In the genomic region with DNA sequence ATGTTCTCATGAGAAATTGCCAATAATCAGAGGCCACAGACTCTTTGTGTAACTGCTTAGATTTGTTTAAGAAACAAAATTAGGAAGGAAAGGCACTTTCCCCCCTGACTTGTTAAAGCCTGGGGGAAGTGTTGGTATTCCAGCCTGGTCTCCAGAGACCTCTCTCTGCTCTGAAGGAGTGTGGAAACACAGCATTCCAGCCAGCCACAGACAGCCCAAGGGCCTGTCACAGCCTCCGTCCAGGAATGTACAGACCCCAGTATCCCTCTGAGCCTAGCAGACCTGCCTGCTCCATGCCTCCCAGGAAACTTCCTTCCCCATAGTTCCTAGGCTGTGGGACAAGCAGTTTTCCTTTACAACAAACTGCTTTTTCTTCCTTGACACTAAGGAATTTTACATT, we compare ENCODE assay signal across 18 mouse cellular contexts.
DNase-seq lines count a peak whose midpoint lies in the region; ATAC-seq and TF ChIP-seq lines count a peak whose summit lies in the region.
"Had no signal": no experiment of that assay in that cellular context is flagged by ENCODE, and none has a peak within 500 bp of the region (broad histone marks: within the 10 kb centered on the region; RNA-seq: fewer than 3 reads in every experiment).

No protein-coding gene starts in this region.

- intact Hi-C loops in left cerebral cortex, postnatal 36 days (cut with DNase I) = no loop called here

- peaks cover 32% of the 10 kb centered on the region for H3K4me1 ChIP-seq in kidney, embryonic 14.5 days (ENCODE audit: control insufficient read depth, insufficient read depth, low read length)
- H3K4me1 ChIP-seq in embryonic facial prominence, embryonic 11.5 days (ENCODE audit: control insufficient read depth, insufficient read depth, low read length) = peaks cover 15% of the 10 kb centered on the region
- peaks cover 15% of the 10 kb centered on the region; the same call in 1 of the 2 replicates for H3K4me1 ChIP-seq in intestine, postnatal 0 days (replicated peaks; ENCODE audit: control insufficient read depth, insufficient read depth, low read length)
- peaks cover 61% of the 10 kb centered on the region for H3K4me1 ChIP-seq in forebrain, embryonic 13.5 days

- H3K36me3 ChIP-seq in kidney, embryonic 14.5 days (ENCODE audit: control insufficient read depth, insufficient read depth, low read length) = no peaks in the 10 kb centered on the region
- H3K36me3 ChIP-seq in embryonic facial prominence, embryonic 11.5 days (replicated peaks; ENCODE audit: control insufficient read depth, insufficient read depth, low read depth, low read length) = no peaks in the 10 kb centered on the region
- H3K36me3 ChIP-seq in intestine, postnatal 0 days (ENCODE audit: control insufficient read depth, insufficient read depth) = no peaks in the 10 kb centered on the region
- H3K36me3 ChIP-seq in forebrain, embryonic 13.5 days (ENCODE audit: poor library complexity, severe bottlenecking) = no peaks in the 10 kb centered on the region
- H3K36me3 ChIP-seq: heart, embryonic 10.5 days; hindbrain, embryonic 10.5 days; limb, embryonic 13.5 days; midbrain, embryonic 10.5 days had no signal

- WGBS in kidney, embryonic 14.5 days = 47% methylated on average over 1 of the region's 1 CpGs
- 6% methylated on average over 1 of the region's 1 CpGs for WGBS in embryonic facial prominence, embryonic 11.5 days
- WGBS in intestine, postnatal 0 days = 54% methylated on average over 1 of the region's 1 CpGs
- WGBS in forebrain, embryonic 13.5 days = 45% methylated on average over 1 of the region's 1 CpGs

- TF ChIP-seq CTCF in intestine, postnatal 0 days (IDR thresholded peaks at IDR 0.05; ENCODE audit: low read depth) = no peak

- peak; percentile 29 for DNase-seq in kidney, postnatal 10 days
- DNase-seq in 3T3-L1 (ENCODE audit: low read depth, low spot score) = peak; percentile 94
- peak; percentile 47 for DNase-seq in embryonic facial prominence, embryonic 11.5 days (ENCODE audit: low spot score)
- DNase-seq in left cerebral cortex, postnatal 36 days (ENCODE audit: low spot score in 2 of 2) = no peak
- no peak for DNase-seq in right cerebral cortex, postnatal 10 days (ENCODE audit: low spot score in 2 of 2)
- DNase-seq: adrenal gland, postnatal 14 days; cerebellum, adult 9-11 months; thymus, postnatal 14 days had no signal

- no peaks in the 10 kb centered on the region for H3K27me3 ChIP-seq in kidney, embryonic 14.5 days (ENCODE audit: control insufficient read depth, insufficient read depth, low read length)
- no peaks in the 10 kb centered on the region for H3K27me3 ChIP-seq in embryonic facial prominence, embryonic 11.5 days (ENCODE audit: control insufficient read depth, insufficient read depth, low read length)
- no peaks in the 10 kb centered on the region for H3K27me3 ChIP-seq in intestine, postnatal 0 days (replicated peaks; ENCODE audit: control insufficient read depth, insufficient read depth, low read length)
- 0 out of 2 replicates have a peak, but pooled peaks cover 4% of the 10 kb centered on the region for H3K27me3 ChIP-seq in forebrain, embryonic 13.5 days

- no peak overlapping the region for H3K9ac ChIP-seq in kidney, embryonic 14.5 days (ENCODE audit: low read depth, low read length)
- H3K9ac ChIP-seq in embryonic facial prominence, embryonic 11.5 days (replicated peaks; ENCODE audit: low read length) = no peak overlapping the region
- no peak overlapping the region for H3K9ac ChIP-seq in intestine, postnatal 0 days (ENCODE audit: low read depth, low read length)
- no peak overlapping the region for H3K9ac ChIP-seq in forebrain, embryonic 13.5 days
- H3K9ac ChIP-seq: limb, embryonic 13.5 days; liver, embryonic 14.5 days had no signal

- H3K9me3 ChIP-seq in kidney, embryonic 14.5 days (ENCODE audit: control insufficient read depth, low read length) = no peaks in the 10 kb centered on the region
- no peaks in the 10 kb centered on the region for H3K9me3 ChIP-seq in embryonic facial prominence, embryonic 11.5 days (replicated peaks; ENCODE audit: control insufficient read depth, low read length)
- no peaks in the 10 kb centered on the region for H3K9me3 ChIP-seq in intestine, postnatal 0 days (ENCODE audit: control insufficient read depth)
- H3K9me3 ChIP-seq in forebrain, embryonic 13.5 days (replicated peaks) = no peaks in the 10 kb centered on the region
- H3K9me3 ChIP-seq: heart, embryonic 10.5 days; hindbrain, embryonic 10.5 days; limb, embryonic 13.5 days; midbrain, embryonic 10.5 days had no signal

- no peak for ATAC-seq in kidney, embryonic 14.5 days (ENCODE audit: low FRiP score, low TSS enrichment)
- ATAC-seq in embryonic facial prominence, embryonic 11.5 days (replicated peaks; ENCODE audit: insufficient number of reproducible peaks, low FRiP score, low TSS enrichment, low read depth) = no peak
- ATAC-seq in intestine, postnatal 0 days = no peak
- no peak for ATAC-seq in forebrain, embryonic 13.5 days
- ATAC-seq: activated CD4-positive, CD25-positive, alpha-beta regulatory T cell, adult 4 months; forebrain, embryonic 16.5 days had no signal

- H3K4me2 ChIP-seq in kidney, embryonic 14.5 days (replicated peaks; ENCODE audit: low read depth, low read length) = no peak overlapping the region
- no peak overlapping the region for H3K4me2 ChIP-seq in embryonic facial prominence, embryonic 11.5 days (ENCODE audit: low read depth, low read length)
- H3K4me2 ChIP-seq in intestine, postnatal 0 days (replicated peaks; ENCODE audit: low read depth) = no peak overlapping the region
- no peak overlapping the region for H3K4me2 ChIP-seq in forebrain, embryonic 13.5 days
- H3K4me2 ChIP-seq: limb, embryonic 13.5 days had no signal

- H3K4me3 ChIP-seq in kidney, embryonic 14.5 days (ENCODE audit: low read length) = no peak overlapping the region
- H3K4me3 ChIP-seq in embryonic facial prominence, embryonic 11.5 days (ENCODE audit: low read depth, low read length) = no peak overlapping the region
- H3K4me3 ChIP-seq in intestine, postnatal 0 days (ENCODE audit: low read depth, low read length) = no peak overlapping the region
- no peak overlapping the region for H3K4me3 ChIP-seq in forebrain, embryonic 13.5 days
- H3K4me3 ChIP-seq: heart, embryonic 10.5 days; hindbrain, embryonic 10.5 days; limb, embryonic 13.5 days; midbrain, embryonic 10.5 days had no signal

- no peak overlapping the region for H3K27ac ChIP-seq in kidney, embryonic 14.5 days (ENCODE audit: low read depth, low read length)
- H3K27ac ChIP-seq in embryonic facial prominence, embryonic 11.5 days (replicated peaks; ENCODE audit: low read depth, low read length) = no peak overlapping the region; the same call in 1 of the 2 replicates
- H3K27ac ChIP-seq in intestine, postnatal 0 days (ENCODE audit: low read depth, low read length) = 0 out of 2 replicates have a peak overlapping the region, but pooled peaks have one; percentile 4
- H3K27ac ChIP-seq in forebrain, embryonic 13.5 days = no peak overlapping the region
- H3K27ac ChIP-seq: heart, embryonic 10.5 days; hindbrain, embryonic 10.5 days; limb, embryonic 13.5 days; liver, embryonic 14.5 days; midbrain, embryonic 10.5 days had no signal

Comparison
In these comparisons a context has a peak if more than half of its experiments do, and no peak if none do; other contexts are left out.
1. DNase-seq: peak in kidney, postnatal 10 days (single experiment), 3T3-L1 (single experiment) and embryonic facial prominence, embryonic 11.5 days (single experiment); none in left cerebral cortex, postnatal 36 days (0 of 2) and right cerebral cortex, postnatal 10 days (0 of 2).